Comparison of ENCODE assay signal across 24 mouse cellular contexts in the genomic region with DNA sequence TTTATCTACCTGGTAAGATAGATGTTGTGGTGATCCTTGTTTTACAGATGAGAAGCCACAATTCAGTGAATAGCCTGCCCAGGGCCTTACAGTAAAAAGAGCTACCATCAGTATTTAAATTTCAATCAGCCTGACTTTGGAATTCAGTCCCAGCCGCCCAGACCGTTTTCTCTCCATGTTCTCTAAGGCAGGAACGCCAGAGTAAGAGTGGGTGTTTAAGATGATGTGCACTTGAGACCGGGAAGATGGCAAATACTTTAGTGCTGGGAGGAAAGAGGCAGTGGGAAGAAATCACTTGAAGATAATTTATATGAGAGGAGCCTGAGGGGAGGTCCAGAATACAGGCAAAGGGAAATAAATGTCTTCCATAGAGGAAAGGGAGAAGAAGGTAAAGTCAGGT. TPM values are rescaled to one million over a fixed set of nuclear protein-coding genes. Genes with fewer than 3 reads are reported as not detected.
A peak's percentile ranks its signal among the peaks of the same experiment; 100 is the strongest.
DNase-seq lines count a peak whose midpoint lies in the region; TF ChIP-seq lines count a peak whose summit lies in the region.
"Had no signal": no experiment of that assay in that cellular context is flagged by ENCODE, and none has a peak within 500 bp of the region (broad histone marks: within the 10 kb centered on the region; RNA-seq: fewer than 3 reads in every experiment).

No protein-coding gene starts in this region.

- no peak overlapping the region for H3K4me3 ChIP-seq in bone marrow macrophage, adult 2 months (ENCODE audit: insufficient read depth, low read length)
- H3K4me3 ChIP-seq: embryonic facial prominence, embryonic 13.5 days; forebrain, embryonic 12.5 days; heart, adult 2 months; heart, embryonic 15.5 days; hindbrain, embryonic 13.5 days had no signal

- DNase-seq in layer of hippocampus, adult 18-20 months (ENCODE audit: low spot score in 2 of 2): peak; percentile 30 to 41
- no peak for DNase-seq in layer of hippocampus, postnatal 14 days (ENCODE audit: low spot score in 2 of 2)
- DNase-seq in left cerebral cortex, postnatal 36 days (ENCODE audit: low spot score in 2 of 2): peak; percentile 15 to 18
- DNase-seq in left cerebral cortex, adult 11 months (ENCODE audit: low spot score): no peak
- DNase-seq in ZHBTc4 (ENCODE audit: low read depth, low spot score): peak; percentile 41
- DNase-seq in kidney, adult 11 months: no peak
- no peak for DNase-seq in spleen, postnatal 36 days (ENCODE audit: low spot score in 2 of 2)
- DNase-seq: adrenal gland, adult 2 months; adrenal gland, postnatal 25 days; cerebellum, adult 11-12 months; cerebellum, adult 9-10 months; cerebellum, postnatal 25 days; gastrocnemius, postnatal 10 days; heart, adult 2 months; heart, postnatal 14 days had no signal

- peaks cover 59% of the 10 kb centered on the region for H3K4me1 ChIP-seq in bone marrow macrophage, adult 2 months (ENCODE audit: control insufficient read depth, insufficient read depth, low read length)
- H3K4me1 ChIP-seq: embryonic facial prominence, embryonic 13.5 days; forebrain, embryonic 12.5 days; hindbrain, embryonic 13.5 days had no signal

- peak overlapping the region; percentile 55 for H3K27ac ChIP-seq in bone marrow macrophage, adult 2 months (ENCODE audit: insufficient read depth, low read depth, low read length)
- H3K27ac ChIP-seq: embryonic facial prominence, embryonic 13.5 days; forebrain, embryonic 12.5 days; heart, embryonic 15.5 days; hindbrain, embryonic 13.5 days; hindbrain, postnatal 0 days had no signal

- intact Hi-C loops in left cerebral cortex, postnatal 36 days (cut with DNase I): no loop called here

- TF ChIP-seq POLR2A in bone marrow macrophage, adult 2 months (IDR thresholded peaks at IDR 0.05; ENCODE audit: borderline replicate concordance, low read depth, low read length): no peak

- TF ChIP-seq CTCF in bone marrow macrophage, adult 2 months (IDR thresholded peaks at IDR 0.05; ENCODE audit: low read depth, low read length): no peak

RNA-seq across cellular contexts. Expression of a gene that starts 10.4 kb away (rescaled TPM):
- total RNA-seq in layer of hippocampus, adult 18-20 months (2021): 1 to 10 TPM; 3.0 to 3.6 TPM
- 1 to 10 TPM; 2.4 to 2.7 TPM for total RNA-seq in layer of hippocampus, postnatal 14 days (2021)
- total RNA-seq in left cerebral cortex, postnatal 36 days (2021): 1 to 10 TPM; 3.9 to 5.3 TPM
- 1.3 and 1.6 TPM in 2 replicates for polyA plus RNA-seq in bone marrow macrophage, adult 2 months (2012; ENCODE audit: insufficient read depth, insufficient read length, missing spikeins)
- total RNA-seq: hematopoietic stem cell, adult 5-6 weeks had no signal
- polyA plus RNA-seq: embryonic facial prominence, embryonic 13.5 days; forebrain, embryonic 12.5 days had no signal

RNA-seq across cellular contexts. Expression of a gene that starts 10.7 kb away (rescaled TPM):
- total RNA-seq in layer of hippocampus, adult 18-20 months (2021): 10 to 100 TPM; 54.7 to 62.1 TPM
- 10 to 100 TPM; 32.6 to 39.1 TPM for total RNA-seq in layer of hippocampus, postnatal 14 days (2021)
- total RNA-seq in left cerebral cortex, postnatal 36 days (2021): 10 to 100 TPM; 47.0 to 50.8 TPM
- 952 and 993 TPM in 2 replicates for polyA plus RNA-seq in bone marrow macrophage, adult 2 months (2012; ENCODE audit: insufficient read depth, insufficient read length, missing spikeins)

RNA-seq across cellular contexts. Expression of a gene that starts 27.6 kb away (rescaled TPM):
- 10 to 100 TPM; 29.7 to 33.2 TPM for total RNA-seq in layer of hippocampus, adult 18-20 months (2021)
- 10 to 100 TPM; 26.7 to 33.8 TPM for total RNA-seq in layer of hippocampus, postnatal 14 days (2021)
- total RNA-seq in left cerebral cortex, postnatal 36 days (2021): 10 to 100 TPM; 21.4 to 28.7 TPM
- polyA plus RNA-seq in bone marrow macrophage, adult 2 months (2012; ENCODE audit: insufficient read depth, insufficient read length, missing spikeins): not detected in 2 replicates
- total RNA-seq: CH12.LX; gastrocnemius, postnatal 10 days; heart, adult 2 months; hematopoietic stem cell, adult 5-6 weeks had no signal
- polyA plus RNA-seq: heart, adult 2 months; Patski had no signal

Comparison
In these comparisons a context has a peak if more than half of its experiments do, and no peak if none do; other contexts are left out.
1. DNase-seq: peak in layer of hippocampus, adult 18-20 months (2 of 2), left cerebral cortex, postnatal 36 days (2 of 2) and ZHBTc4 (single experiment); none in layer of hippocampus, postnatal 14 days (0 of 2), left cerebral cortex, adult 11 months (single experiment), kidney, adult 11 months (single experiment) and spleen, postnatal 36 days (0 of 2).